Mouse (Mus musculus) small intestine, adult 2 months (tissue): ENCODE measurements around the gene Aph1a.
"Not testable (repeated sequence)": the region's sequence is repeated elsewhere in the genome, so short reads cannot be mapped to it uniquely, and the experiment has no call there.

Experiments used
- CTCF ChIP-seq: fragments of 200-500 bp; IDR thresholded peaks from 2 replicates; pipeline ENCODE4 v1.5.1; 2012; ENCODE audit warnings: low read depth, mild to moderate bottlenecking, control low read depth, inconsistent platforms, low read length, moderate library complexity, mixed read lengths; ENCODE audit not compliant: insufficient replicate concordance, insufficient read length; ENCODE audit errors: extremely low read depth
- POLR2A ChIP-seq: fragments of 200-500 bp; IDR thresholded peaks from 2 replicates; pipeline ENCODE4 v1.6.1; 2012; ENCODE audit warnings: low read depth, mild to moderate bottlenecking, control low read depth, inconsistent platforms, low read length, moderate library complexity

DNA sequence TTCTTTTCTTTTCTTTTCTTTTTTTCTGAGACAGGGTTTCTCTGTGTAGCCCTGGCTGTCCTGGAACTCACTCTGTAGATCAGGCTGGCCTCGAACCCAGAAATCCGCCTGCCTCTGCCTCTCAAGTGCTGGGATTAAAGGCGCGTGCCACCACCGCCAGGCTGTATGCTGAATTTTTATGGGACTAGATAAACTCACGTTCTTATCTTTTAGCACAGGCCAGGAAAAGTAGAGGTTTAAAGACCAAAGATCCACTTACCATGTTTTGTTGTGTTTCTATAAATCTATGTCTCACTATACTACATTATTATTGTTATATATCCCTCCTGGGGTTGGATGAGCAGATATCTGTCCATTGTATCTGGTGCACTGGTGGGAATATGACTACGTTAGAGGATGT, 29.7 kb downstream of the Aph1a start:
- TF ChIP-seq CTCF, POLR2A: not testable (repeated sequence)
